Mouse (Mus musculus) heart, embryonic 14.5 days (tissue): ENCODE measurements around the gene Nid1. TPM values are rescaled to one million over a fixed set of nuclear protein-coding genes. Genes with fewer than 3 reads are reported as not detected.
"Not testable (repeated sequence)": the region's sequence is repeated elsewhere in the genome, so short reads cannot be mapped to it uniquely, and the experiment has no call there.

ENCODE experiments used
- ATAC-seq: fragments of 200-750 bp; cut with Nextera tagmentation; 2 replicates; pipeline ENCODE4 v1.8.0; 2017; ENCODE audit warnings: low read depth, moderate TSS enrichment; ENCODE audit not compliant: insufficient number of reproducible peaks, insufficient read depth, low FRiP score
- H3K27ac ChIP-seq, 2 experiments: fragments of 200-500 bp in 1 of 2; fragments of 300-500 bp in 1 of 2; sonication (generic) in 1 of 2; replicated peaks in 1 of 2; 2 replicates each; pipeline ENCODE4 v1.5.1; 2012 to 2014; ENCODE audit warnings: low read depth in 2 of 2, low read length in 2 of 2, control low read depth in 1 of 2, mild to moderate bottlenecking in 1 of 2, mixed read lengths in 1 of 2; ENCODE audit not compliant: control insufficient read depth in 1 of 2, insufficient read depth in 1 of 2
- H3K27me3 ChIP-seq: fragments of 300-500 bp; sonication (generic); 2 replicates; pipeline ENCODE4 v1.6.1; 2014; ENCODE audit warnings: mild to moderate bottlenecking, low read length, control low read depth; ENCODE audit not compliant: control insufficient read depth, insufficient read depth
- H3K36me3 ChIP-seq: fragments of 300-500 bp; sonication (generic); 2 replicates; pipeline ENCODE4 v1.6.1; 2014; ENCODE audit warnings: mild to moderate bottlenecking, control low read depth, low read length, mixed read lengths; ENCODE audit not compliant: control insufficient read depth, insufficient read depth
- H3K4me1 ChIP-seq, 2 experiments: fragments of 200-500 bp in 1 of 2; fragments of 300-500 bp in 1 of 2; sonication (generic) in 1 of 2; 2 replicates each; pipeline ENCODE4 v1.6.1; 2012 to 2014; ENCODE audit warnings: low read length in 2 of 2, control low read depth in 1 of 2, mixed read lengths in 1 of 2; ENCODE audit not compliant: control insufficient read depth in 2 of 2, insufficient read depth in 2 of 2
- H3K4me2 ChIP-seq: fragments of 300-500 bp; sonication (generic); 2 replicates; pipeline ENCODE4 v1.6.1; 2014; ENCODE audit warnings: mild to moderate bottlenecking, low read length
- H3K4me3 ChIP-seq, 2 experiments: fragments of 200-500 bp in 1 of 2; fragments of 300-500 bp in 1 of 2; sonication (generic) in 1 of 2; 2 replicates each; pipeline ENCODE4 v1.5.1; 2012 to 2014; ENCODE audit warnings: low read length in 2 of 2, mild to moderate bottlenecking in 2 of 2, control low read depth in 1 of 2, low read depth in 1 of 2, moderate library complexity in 1 of 2; ENCODE audit not compliant: control insufficient read depth in 1 of 2, insufficient read depth in 1 of 2
- H3K9ac ChIP-seq: fragments of 300-500 bp; sonication (generic); 2 replicates; pipeline ENCODE4 v1.6.1; 2014; ENCODE audit warnings: mild to moderate bottlenecking, low read length
- H3K9me3 ChIP-seq: fragments of 300-500 bp; sonication (generic); 2 replicates; pipeline ENCODE4 v1.6.1; 2016; ENCODE audit warnings: low read length, control low read depth; ENCODE audit not compliant: control insufficient read depth
- WGBS: fragments of 180-500 bp; shearing (Covaris S2); extraction: QIAGEN DNeasy Blood & Tissue Kit; methylation state at CpG from one replicate; pipeline ENCODE4 v1.1.7; 2014; 5-methylcytosine and 5-hydroxymethylcytosine counted together
- polyA plus RNA-seq: library from polyadenylated mRNA; unstranded; fragments of >200 nt; fragmentation: Nextera tagmentation; extraction: Ambion mirVana; gene quantifications from 2 replicates; pipeline ENCODE4 v1.2.1, GENCODE M21; 2014

Nid1 gene
- polyA plus RNA-seq, 1 experiment from 2014 or later, result 85.4 TPM

- not testable (repeated sequence) for H3K4me1 ChIP-seq, ATAC-seq, H3K9me3 ChIP-seq, H3K36me3 ChIP-seq, H3K27me3 ChIP-seq, H3K4me2 ChIP-seq, H3K4me3 ChIP-seq, H3K27ac ChIP-seq, H3K9ac ChIP-seq
- 78% methylated on average over 3 of the region's 7 CpGs for WGBS
Observed at GRCm38 (mm10) chr13:13436161-13436560, 1.2 kb upstream of the Nid1 start.

- H3K27me3 ChIP-seq, H3K9ac ChIP-seq, H3K4me1 ChIP-seq, H3K9me3 ChIP-seq, H3K36me3 ChIP-seq: not testable (repeated sequence)
- Histone ChIP-seq H3K4me3 (peak overlapping the region; percentile 29 to 44), H3K27ac (peak overlapping the region; percentile 19 to 39; a peak in 1 of 4 replicates), H3K4me2 (peak overlapping the region; percentile 52)
- 6% methylated on average over 14 of the region's 28 CpGs for WGBS
- peak; percentile 57 for ATAC-seq
Observed at GRCm38 (mm10) chr13:13438112-13438953, 982 bp downstream of the Nid1 start.

GRCm38 (mm10) chr13:13445601-13446000 is 8.2 kb downstream of the Nid1 start:
- not testable (repeated sequence) for H3K27ac ChIP-seq, H3K9ac ChIP-seq, H3K4me1 ChIP-seq, H3K4me3 ChIP-seq, H3K4me2 ChIP-seq, H3K36me3 ChIP-seq, H3K9me3 ChIP-seq, ATAC-seq, H3K27me3 ChIP-seq
- 85% methylated on average over 5 of the region's 5 CpGs for WGBS

GRCm38 (mm10) chr13:13446711-13447443 is 9.5 kb downstream of the Nid1 start:
- not testable (repeated sequence) for ATAC-seq

GRCm38 (mm10) chr13:13449981-13450380 is 12.6 kb downstream of the Nid1 start:
- H3K27me3 ChIP-seq, H3K9me3 ChIP-seq, ATAC-seq, H3K36me3 ChIP-seq, H3K27ac ChIP-seq, H3K4me2 ChIP-seq, H3K9ac ChIP-seq, H3K4me3 ChIP-seq, H3K4me1 ChIP-seq: not testable (repeated sequence)
- WGBS, result 57% methylated on average over 12 of the region's 12 CpGs

More at GRCm38 (mm10) chr13:13446711-13447443, 9.5 kb downstream of the Nid1 start:
- H3K36me3 ChIP-seq, H3K4me1 ChIP-seq, H3K27ac ChIP-seq, H3K9me3 ChIP-seq, H3K4me3 ChIP-seq, H3K27me3 ChIP-seq, H3K9ac ChIP-seq, H3K4me2 ChIP-seq: not testable (repeated sequence)
- WGBS, result 62% methylated on average over 4 of the region's 4 CpGs

GRCm38 (mm10) chr13:13450931-13451330 is 13.6 kb downstream of the Nid1 start:
- not testable (repeated sequence) for ATAC-seq
- 52% methylated on average over 1 of the region's 1 CpGs for WGBS

GRCm38 (mm10) chr13:13453332-13453731 is 16.0 kb downstream of the Nid1 start:
- H3K27ac ChIP-seq, H3K4me2 ChIP-seq, H3K36me3 ChIP-seq, H3K27me3 ChIP-seq, ATAC-seq, H3K4me1 ChIP-seq, H3K9me3 ChIP-seq, H3K4me3 ChIP-seq, H3K9ac ChIP-seq: not testable (repeated sequence)
- WGBS, result 66% methylated on average over 6 of the region's 6 CpGs

More at GRCm38 (mm10) chr13:13450931-13451330, 13.6 kb downstream of the Nid1 start:
- not testable (repeated sequence) for H3K4me1 ChIP-seq, H3K9me3 ChIP-seq, H3K9ac ChIP-seq, H3K4me3 ChIP-seq, H3K27ac ChIP-seq, H3K36me3 ChIP-seq, H3K27me3 ChIP-seq, H3K4me2 ChIP-seq
